Mouse (Mus musculus) ovary, postnatal 14 days (tissue): ENCODE results near the gene Bysl.
"Not testable (repeated sequence)": the region's sequence is repeated elsewhere in the genome, so short reads cannot be mapped to it uniquely, and the experiment has no call there.

Source experiments
- DNase-seq: peaks from one replicate; pipeline ENCODE4 v3.0.0; 2022; ENCODE audit warnings: low spot score

Bysl gene

GRCm38 (mm10) chr17:47618556-47619311, 7.4 kb upstream of the Bysl start:
- no peak for DNase-seq

- DNase-seq: no peak
Measured at GRCm38 (mm10) chr17:47617605-47618307, 6.5 kb upstream of the Bysl start.

- no peak for DNase-seq
Measured at GRCm38 (mm10) chr17:47616652-47617051, 5.4 kb upstream of the Bysl start.

- no peak for DNase-seq
Measured at GRCm38 (mm10) chr17:47616119-47616518, 4.8 kb upstream of the Bysl start.

- DNase-seq: no peak
Measured at GRCm38 (mm10) chr17:47614018-47614417, 2.7 kb upstream of the Bysl start.

- DNase-seq: no peak
Measured at GRCm38 (mm10) chr17:47611661-47611982, 330 bp upstream of the Bysl start.

- DNase-seq: no peak
Measured at GRCm38 (mm10) chr17:47609182-47609581, 2.1 kb downstream of the Bysl start.

GRCm38 (mm10) chr17:47606220-47606619, 5.1 kb downstream of the Bysl start:
- DNase-seq: no peak

- no peak for DNase-seq
Measured at GRCm38 (mm10) chr17:47602289-47602688, 9.0 kb downstream of the Bysl start.

GRCm38 (mm10) chr17:47601389-47601755, 9.9 kb downstream of the Bysl start:
- no peak for DNase-seq

- DNase-seq: no peak
Measured at GRCm38 (mm10) chr17:47600601-47601388, 10.5 kb downstream of the Bysl start.

- no peak for DNase-seq
Measured at GRCm38 (mm10) chr17:47599511-47600297, 11.6 kb downstream of the Bysl start.

GRCm38 (mm10) chr17:47598580-47599304, 12.6 kb downstream of the Bysl start:
- not testable (repeated sequence) for DNase-seq

GRCm38 (mm10) chr17:47597838-47598579, 13.3 kb downstream of the Bysl start:
- peak; percentile 42 for DNase-seq

- DNase-seq: no peak
Measured at GRCm38 (mm10) chr17:47597261-47597660, 14.0 kb downstream of the Bysl start.

GRCm38 (mm10) chr17:47596839-47597164, 14.5 kb downstream of the Bysl start:
- no peak for DNase-seq

- DNase-seq: no peak
Measured at GRCm38 (mm10) chr17:47596162-47596838, 15.0 kb downstream of the Bysl start.

GRCm38 (mm10) chr17:47595248-47596161, 15.8 kb downstream of the Bysl start:
- DNase-seq: peak; percentile 42

GRCm38 (mm10) chr17:47594969-47595247, 16.4 kb downstream of the Bysl start:
- DNase-seq: no peak
